Mouse (Mus musculus) small intestine, adult 10 weeks (tissue): ENCODE data around the gene Vmn1r13. TPM values are rescaled to one million over a fixed set of nuclear protein-coding genes. Genes with fewer than 3 reads are reported as not detected.

ENCODE experiments used
- polyA plus RNA-seq: library from polyadenylated mRNA; stranded (reverse); fragments of 350-450 nt; fragmentation: Illumina TruSeq; extraction: RNeasy Lipid Tissue Mini Kit (QIAGEN cat#74804); gene quantifications from one replicate; pipeline ENCODE4 v1.2.3, GENCODE M21; 2014; ENCODE audit warnings: low replicate concordance

Gene Vmn1r13
- not detected for polyA plus RNA-seq

DNA sequence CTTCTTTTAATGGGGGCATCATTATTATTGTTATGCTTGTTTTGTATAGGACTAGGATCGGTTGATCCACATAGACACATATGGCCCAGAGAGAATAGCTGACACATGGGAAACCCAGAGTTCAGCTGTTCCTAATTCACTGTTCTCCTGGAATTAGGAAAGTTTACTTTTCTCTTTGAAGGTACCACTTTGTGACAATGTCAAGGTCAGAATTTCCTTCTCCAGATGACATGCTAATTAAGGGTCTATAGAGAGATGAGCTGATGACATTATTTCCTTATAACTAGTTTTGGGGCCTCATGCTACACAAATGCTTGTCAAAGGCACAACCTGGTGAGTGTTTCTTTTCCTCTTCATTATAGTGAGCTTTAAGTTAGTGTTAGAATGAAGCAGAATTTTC lies at the start of gene Vmn1r13:
Vmn1r13 (plus strand) TSS at position 301 of the 400 bp plus-strand sequence.

DNA sequence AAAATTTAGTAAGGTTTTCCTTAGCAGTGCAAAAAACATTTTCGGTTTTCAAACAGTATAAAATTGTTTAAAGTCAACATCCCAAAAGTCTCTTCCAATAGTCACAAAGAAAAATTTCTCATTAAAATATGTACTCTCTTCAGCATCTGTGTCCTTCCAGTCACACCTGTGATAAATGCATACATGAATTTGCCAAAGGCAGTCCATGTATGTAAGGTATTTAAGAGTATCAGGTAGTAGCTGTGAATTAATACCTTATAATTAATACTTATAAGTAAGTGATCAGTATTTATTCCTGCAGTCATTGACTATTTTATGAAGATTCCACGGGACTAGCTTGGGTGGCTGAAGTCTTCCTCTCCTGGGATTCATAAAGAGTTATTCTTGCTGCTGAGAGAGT lies 46.5 kb upstream of the Vmn1r13 start, which contains the start of gene Vmn1r12:
Vmn1r12 (plus strand) TSS at position 301 of the 400 bp plus-strand sequence.

DNA sequence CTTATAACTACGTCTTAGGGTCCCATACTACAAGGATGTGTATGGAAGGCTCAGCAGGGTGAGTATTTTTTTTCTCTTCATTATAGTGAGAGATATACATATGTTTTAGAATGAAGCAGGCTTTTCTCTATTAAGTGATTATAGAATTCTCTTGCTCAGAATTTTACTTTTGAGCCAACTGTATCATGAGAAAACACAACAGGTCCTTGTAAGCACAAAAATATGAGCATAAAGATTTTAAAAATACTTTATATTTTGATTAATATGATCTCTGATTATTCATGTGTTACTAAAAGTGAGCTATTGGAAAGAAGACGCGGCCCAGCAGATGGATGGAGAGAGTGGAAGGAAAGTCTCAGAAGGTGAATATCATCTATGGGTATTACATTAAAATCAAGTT lies 28.3 kb downstream of the Vmn1r13 start, which contains the start of gene Vmn1r14:
Vmn1r14 (plus strand) TSS at position 301 of the 400 bp plus-strand sequence.

DNA sequence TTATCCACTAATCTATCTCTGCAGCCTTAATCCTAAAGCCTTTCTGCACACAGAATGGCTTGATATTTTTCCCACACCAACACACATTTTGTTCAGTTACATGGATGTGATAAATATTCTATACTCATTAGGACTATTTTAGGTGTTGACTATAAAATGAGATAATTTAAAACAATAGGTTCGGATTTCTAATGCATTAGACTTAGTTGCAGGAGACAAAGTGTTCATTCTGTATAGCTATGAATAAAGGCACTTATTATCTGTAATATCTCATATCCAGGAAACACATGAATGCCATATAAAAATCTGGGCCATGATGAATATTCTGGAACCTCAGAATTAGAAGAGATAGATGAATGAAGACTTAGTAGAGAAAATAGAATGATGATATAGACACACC lies 54.6 kb downstream of the Vmn1r13 start, which contains the start of gene Vmn1r15:
Vmn1r15 (plus strand) TSS at position 301 of the 400 bp plus-strand sequence.

Other genes with a start within 250 kb of the Vmn1r13 start
- not detected for gene Vmn1r5, start 233.0 kb upstream of the Vmn1r13 start, polyA plus RNA-seq
- gene Vmn1r6, start 206.0 kb upstream of the Vmn1r13 start, polyA plus RNA-seq = not detected
- gene Vmn1r7, start 178.0 kb upstream of the Vmn1r13 start, polyA plus RNA-seq = not detected
- gene Vmn1r8, start 171.0 kb upstream of the Vmn1r13 start, polyA plus RNA-seq = not detected
- not detected for gene Vmn1r9, start 136.5 kb upstream of the Vmn1r13 start, polyA plus RNA-seq
- gene Vmn1r10, start 93.8 kb upstream of the Vmn1r13 start, polyA plus RNA-seq = not detected
- not detected for gene Vmn1r11, start 69.8 kb upstream of the Vmn1r13 start, polyA plus RNA-seq
- not detected for gene Vmn1r12, start 46.4 kb upstream of the Vmn1r13 start, polyA plus RNA-seq
- not detected for gene Vmn1r14, start 28.4 kb downstream of the Vmn1r13 start, polyA plus RNA-seq
- gene Vmn1r15, start 54.7 kb downstream of the Vmn1r13 start, polyA plus RNA-seq = not detected
- gene Vmn1r16, start 126.2 kb downstream of the Vmn1r13 start, polyA plus RNA-seq = not detected
- gene Vmn1r17, start 160.4 kb downstream of the Vmn1r13 start, polyA plus RNA-seq = not detected
- not detected for gene Vmn1r18, start 192.5 kb downstream of the Vmn1r13 start, polyA plus RNA-seq
- not detected for gene Vmn1r19, start 200.5 kb downstream of the Vmn1r13 start, polyA plus RNA-seq
- gene Vmn1r20, start 225.6 kb downstream of the Vmn1r13 start, polyA plus RNA-seq = not detected